Mouse (Mus musculus): Measurements from ENCODE around the gene Uba52. TPM values are rescaled to one million over a fixed set of nuclear protein-coding genes. Genes with fewer than 3 reads are reported as not detected.

Uba52 gene
- polyA plus RNA-seq, 1 experiment from 2014 or later: 930 TPM

GRCm38 (mm10) chr8:70486191-70486681 lies 24.4 kb downstream of the Uba52 start:
- H3K4me1 ChIP-seq (ENCODE audit: control insufficient read depth, insufficient read depth, low read length): peaks cover 26% of the 10 kb centered on the region
- ATAC-seq (ENCODE audit: insufficient read depth, low FRiP score): no peak
- no peaks in the 10 kb centered on the region for H3K9me3 ChIP-seq (replicated peaks; ENCODE audit: control insufficient read depth, low read length)
- no peak overlapping the region for H3K4me3 ChIP-seq (replicated peaks; ENCODE audit: low read length)
- no peak overlapping the region for H3K27ac ChIP-seq (ENCODE audit: low read length)
- H3K4me2 ChIP-seq (ENCODE audit: low read depth, low read length): no peak overlapping the region
- peaks cover 66% of the 10 kb centered on the region for H3K27me3 ChIP-seq (ENCODE audit: control insufficient read depth, insufficient read depth, low read length)
- no peak overlapping the region for H3K9ac ChIP-seq (ENCODE audit: low read length)
- no peaks in the 10 kb centered on the region for H3K36me3 ChIP-seq (ENCODE audit: control insufficient read depth, insufficient read depth, low read length)
- 58% methylated on average over 7 of the region's 7 CpGs for WGBS

GRCm38 (mm10) chr8:70482943-70483342 lies 27.7 kb downstream of the Uba52 start:
- no peaks in the 10 kb centered on the region for H3K36me3 ChIP-seq (ENCODE audit: control insufficient read depth, insufficient read depth, low read length)
- no peak overlapping the region for H3K4me2 ChIP-seq (ENCODE audit: low read depth, low read length)
- H3K9ac ChIP-seq (ENCODE audit: low read length): no peak overlapping the region
- H3K27ac ChIP-seq (ENCODE audit: low read length): no peak overlapping the region
- H3K27me3 ChIP-seq (ENCODE audit: control insufficient read depth, insufficient read depth, low read length): peaks cover 40% of the 10 kb centered on the region
- no peak for ATAC-seq (ENCODE audit: insufficient read depth, low FRiP score)
- H3K4me3 ChIP-seq (replicated peaks; ENCODE audit: low read length): no peak overlapping the region
- no peaks in the 10 kb centered on the region for H3K9me3 ChIP-seq (replicated peaks; ENCODE audit: control insufficient read depth, low read length)
- peaks cover 7% of the 10 kb centered on the region for H3K4me1 ChIP-seq (ENCODE audit: control insufficient read depth, insufficient read depth, low read length)
- 42% methylated on average over 2 of the region's 2 CpGs for WGBS

GRCm38 (mm10) chr8:70481908-70482307 lies 28.7 kb downstream of the Uba52 start:
- H3K36me3 ChIP-seq (ENCODE audit: control insufficient read depth, insufficient read depth, low read length): no peaks in the 10 kb centered on the region
- no peaks in the 10 kb centered on the region for H3K9me3 ChIP-seq (replicated peaks; ENCODE audit: control insufficient read depth, low read length)
- H3K27ac ChIP-seq (ENCODE audit: low read length): no peak overlapping the region
- ATAC-seq (ENCODE audit: insufficient read depth, low FRiP score): no peak
- peaks cover 32% of the 10 kb centered on the region for H3K27me3 ChIP-seq (ENCODE audit: control insufficient read depth, insufficient read depth, low read length)
- WGBS: 78% methylated on average over 3 of the region's 3 CpGs
- no peak overlapping the region for H3K9ac ChIP-seq (ENCODE audit: low read length)
- peaks cover 11% of the 10 kb centered on the region for H3K4me1 ChIP-seq (ENCODE audit: control insufficient read depth, insufficient read depth, low read length)
- no peak overlapping the region for H3K4me3 ChIP-seq (replicated peaks; ENCODE audit: low read length)
- H3K4me2 ChIP-seq (ENCODE audit: low read depth, low read length): no peak overlapping the region

- H3K9me3 ChIP-seq (replicated peaks; ENCODE audit: control insufficient read depth, low read length): no peaks in the 10 kb centered on the region
- peak overlapping the region; percentile 90 for H3K9ac ChIP-seq (ENCODE audit: low read length)
- no peaks in the 10 kb centered on the region for H3K36me3 ChIP-seq (ENCODE audit: control insufficient read depth, insufficient read depth, low read length)
- WGBS: 2% methylated on average over 21 of the region's 21 CpGs
- peak overlapping the region; percentile 73 for H3K4me3 ChIP-seq (replicated peaks; ENCODE audit: low read length)
- H3K4me1 ChIP-seq (ENCODE audit: control insufficient read depth, insufficient read depth, low read length): peaks cover 15% of the 10 kb centered on the region
- H3K4me2 ChIP-seq (ENCODE audit: low read depth, low read length): peak overlapping the region; percentile 85
- H3K27me3 ChIP-seq (ENCODE audit: control insufficient read depth, insufficient read depth, low read length): peaks cover 7% of the 10 kb centered on the region; the same call in 1 of the 2 replicates
- peak; percentile 47 for ATAC-seq (ENCODE audit: insufficient read depth, low FRiP score)
- peak overlapping the region; percentile 68 for H3K27ac ChIP-seq (ENCODE audit: low read length)
Observed at GRCm38 (mm10) chr8:70477269-70477982, 33.2 kb downstream of the Uba52 start.

GRCm38 (mm10) chr8:70476333-70477268 lies 34.0 kb downstream of the Uba52 start, which contains the start of gene Klhl26:
Gene Klhl26 (minus strand): TSS chr8:70476968.
- ATAC-seq (ENCODE audit: insufficient read depth, low FRiP score): peak; percentile 93
- under 1% methylated on average over 52 of the region's 53 CpGs for WGBS

GRCm38 (mm10) chr8:70471856-70472255 lies 38.7 kb downstream of the Uba52 start:
- no peak overlapping the region for H3K4me3 ChIP-seq (replicated peaks; ENCODE audit: low read length)
- no peaks in the 10 kb centered on the region for H3K9me3 ChIP-seq (replicated peaks; ENCODE audit: control insufficient read depth, low read length)
- ATAC-seq (ENCODE audit: insufficient read depth, low FRiP score): no peak
- 98% methylated on average over 7 of the region's 7 CpGs for WGBS
- peaks cover 17% of the 10 kb centered on the region for H3K4me1 ChIP-seq (ENCODE audit: control insufficient read depth, insufficient read depth, low read length)
- H3K27me3 ChIP-seq (ENCODE audit: control insufficient read depth, insufficient read depth, low read length): no peaks in the 10 kb centered on the region
- no peak overlapping the region for H3K9ac ChIP-seq (ENCODE audit: low read length)
- no peak overlapping the region for H3K27ac ChIP-seq (ENCODE audit: low read length)
- H3K4me2 ChIP-seq (ENCODE audit: low read depth, low read length): no peak overlapping the region
- no peaks in the 10 kb centered on the region for H3K36me3 ChIP-seq (ENCODE audit: control insufficient read depth, insufficient read depth, low read length)

More at GRCm38 (mm10) chr8:70476333-70477268, 34.0 kb downstream of the Uba52 start, which contains the start of gene Klhl26:
- H3K4me1 ChIP-seq (ENCODE audit: control insufficient read depth, insufficient read depth, low read length): peaks cover 15% of the 10 kb centered on the region
- peak within 1 kb of the TSS; percentile 90 for H3K9ac ChIP-seq (ENCODE audit: low read length)
- H3K9me3 ChIP-seq (replicated peaks; ENCODE audit: control insufficient read depth, low read length): no peaks in the 10 kb centered on the region
- H3K4me3 ChIP-seq (replicated peaks; ENCODE audit: low read length): peak within 1 kb of the TSS; percentile 73
- 0 out of 2 replicates have a peak, but pooled peaks cover 7% of the 10 kb centered on the region for H3K27me3 ChIP-seq (ENCODE audit: control insufficient read depth, insufficient read depth, low read length)
- H3K4me2 ChIP-seq (ENCODE audit: low read depth, low read length): peak within 1 kb of the TSS; percentile 85
- H3K36me3 ChIP-seq (ENCODE audit: control insufficient read depth, insufficient read depth, low read length): no peaks in the 10 kb centered on the region
- peak within 1 kb of the TSS; percentile 68 for H3K27ac ChIP-seq (ENCODE audit: low read length)

GRCm38 (mm10) chr8:70469938-70470337 lies 40.7 kb downstream of the Uba52 start:
- H3K9me3 ChIP-seq (replicated peaks; ENCODE audit: control insufficient read depth, low read length): no peaks in the 10 kb centered on the region
- H3K4me1 ChIP-seq (ENCODE audit: control insufficient read depth, insufficient read depth, low read length): peaks cover 13% of the 10 kb centered on the region
- H3K4me2 ChIP-seq (ENCODE audit: low read depth, low read length): no peak overlapping the region
- no peaks in the 10 kb centered on the region for H3K36me3 ChIP-seq (ENCODE audit: control insufficient read depth, insufficient read depth, low read length)
- H3K4me3 ChIP-seq (replicated peaks; ENCODE audit: low read length): no peak overlapping the region
- no peaks in the 10 kb centered on the region for H3K27me3 ChIP-seq (ENCODE audit: control insufficient read depth, insufficient read depth, low read length)
- no peak for ATAC-seq (ENCODE audit: insufficient read depth, low FRiP score)
- H3K9ac ChIP-seq (ENCODE audit: low read length): no peak overlapping the region
- 71% methylated on average over 2 of the region's 2 CpGs for WGBS
- no peak overlapping the region for H3K27ac ChIP-seq (ENCODE audit: low read length)

GRCm38 (mm10) chr8:70469295-70469916 lies 41.2 kb downstream of the Uba52 start:
- no peak overlapping the region for H3K4me2 ChIP-seq (ENCODE audit: low read depth, low read length)
- no peaks in the 10 kb centered on the region for H3K36me3 ChIP-seq (ENCODE audit: control insufficient read depth, insufficient read depth, low read length)
- peaks cover 13% of the 10 kb centered on the region for H3K4me1 ChIP-seq (ENCODE audit: control insufficient read depth, insufficient read depth, low read length)
- 0 out of 2 replicates have a peak, but pooled peaks have one; percentile 38 for ATAC-seq (ENCODE audit: insufficient read depth, low FRiP score)
- H3K27me3 ChIP-seq (ENCODE audit: control insufficient read depth, insufficient read depth, low read length): no peaks in the 10 kb centered on the region
- no peak overlapping the region for H3K9ac ChIP-seq (ENCODE audit: low read length)
- H3K9me3 ChIP-seq (replicated peaks; ENCODE audit: control insufficient read depth, low read length): no peaks in the 10 kb centered on the region
- 40% methylated on average over 10 of the region's 10 CpGs for WGBS
- H3K27ac ChIP-seq (ENCODE audit: low read length): no peak overlapping the region
- no peak overlapping the region for H3K4me3 ChIP-seq (replicated peaks; ENCODE audit: low read length)
